Mouse (Mus musculus) midbrain, embryonic 16.5 days (tissue): ENCODE measurements at regions not wholly inside any gene's neighbourhood (a gene's known extent, or its start where the extent isn't known, plus 50 kb on each side); places are given as distances from the start of the nearest gene placed in this dataset.

Source experiments
- ATAC-seq: fragments of 200-750 bp; cut with Nextera tagmentation; 2 replicates; pipeline ENCODE4 v1.8.0; 2017; ENCODE audit warnings: moderate TSS enrichment
- H3K27ac ChIP-seq: fragments of 300-500 bp; sonication (generic); 2 replicates; pipeline ENCODE4 v1.5.1; 2014; ENCODE audit warnings: mild to moderate bottlenecking, low read length, mixed read lengths
- H3K27me3 ChIP-seq: fragments of 300-500 bp; sonication (generic); 2 replicates; pipeline ENCODE4 v1.6.1; 2014; ENCODE audit warnings: low read depth, low read length, mixed read lengths; ENCODE audit not compliant: control insufficient read depth, insufficient read depth
- H3K36me3 ChIP-seq: fragments of 300-500 bp; sonication (generic); 2 replicates; pipeline ENCODE4 v1.6.1; 2014; ENCODE audit warnings: mild to moderate bottlenecking, low read length, moderate library complexity, mixed read lengths; ENCODE audit not compliant: control insufficient read depth, insufficient read depth
- H3K4me1 ChIP-seq: fragments of 300-500 bp; sonication (generic); 2 replicates; pipeline ENCODE4 v1.6.1; 2014; ENCODE audit warnings: mild to moderate bottlenecking, low read length, mixed read lengths; ENCODE audit not compliant: control insufficient read depth, insufficient read depth
- H3K4me2 ChIP-seq: fragments of 300-500 bp; sonication (generic); 2 replicates; pipeline ENCODE4 v1.6.1; 2014; ENCODE audit warnings: mild to moderate bottlenecking, low read length, mixed read lengths
- H3K4me3 ChIP-seq: fragments of 300-500 bp; sonication (generic); 2 replicates; pipeline ENCODE4 v1.5.1; 2014; ENCODE audit warnings: low read depth, mild to moderate bottlenecking, low read length, moderate library complexity, mixed read lengths
- H3K9ac ChIP-seq: fragments of 300-500 bp; sonication (generic); 2 replicates; pipeline ENCODE4 v1.6.1; 2014; ENCODE audit warnings: low read depth, low read length, mixed read lengths
- H3K9me3 ChIP-seq: fragments of 300-500 bp; sonication (generic); replicated peaks from 2 replicates; pipeline ENCODE4 v1.6.1; 2014; ENCODE audit warnings: mild to moderate bottlenecking, low read length, mixed read lengths; ENCODE audit not compliant: control insufficient read depth, poor library complexity, severe bottlenecking
- WGBS: fragments of 180-500 bp; shearing (Covaris S2); extraction: QIAGEN DNeasy Blood & Tissue Kit; methylation state at CpG from one replicate; pipeline ENCODE4 v1.1.7; 2014; 5-methylcytosine and 5-hydroxymethylcytosine counted together

DNA sequence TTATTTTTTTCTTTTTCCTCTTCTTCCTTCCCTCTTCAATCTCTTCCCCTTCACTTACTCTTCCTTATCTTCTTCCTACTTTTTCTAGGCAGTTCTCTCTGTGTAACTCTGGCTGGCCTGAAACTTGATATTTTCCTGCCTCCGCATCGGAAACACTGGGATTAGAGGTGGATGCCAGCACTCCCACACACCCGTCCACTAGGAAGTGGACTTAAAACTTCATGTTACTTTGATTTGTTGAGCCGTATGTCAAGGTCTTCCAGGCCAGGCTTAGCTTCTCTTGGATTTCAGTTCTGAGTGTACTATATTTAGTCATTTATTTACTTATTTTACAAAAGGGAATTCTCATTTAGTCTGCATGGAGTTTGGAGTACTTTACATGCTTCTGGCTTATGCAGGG is 62.1 kb upstream of the Gm9887 start:
- H3K27ac ChIP-seq: no peak overlapping the region
- no peak overlapping the region for H3K4me3 ChIP-seq
- ATAC-seq: no peak
- no peak overlapping the region for H3K9ac ChIP-seq
- H3K27me3 ChIP-seq: no peaks in the 10 kb centered on the region
- H3K36me3 ChIP-seq: no peaks in the 10 kb centered on the region
- no peaks in the 10 kb centered on the region for H3K4me1 ChIP-seq
- no peak overlapping the region for H3K4me2 ChIP-seq
- WGBS: 84% methylated on average over 4 of the region's 4 CpGs
- H3K9me3 ChIP-seq: no peaks in the 10 kb centered on the region

- no peak overlapping the region for H3K4me2 ChIP-seq
- no peak overlapping the region for H3K4me3 ChIP-seq
- H3K27ac ChIP-seq: no peak overlapping the region
- ATAC-seq: no peak
- H3K9me3 ChIP-seq: no peaks in the 10 kb centered on the region
- no peak overlapping the region for H3K9ac ChIP-seq
- H3K4me1 ChIP-seq: no peaks in the 10 kb centered on the region
- H3K36me3 ChIP-seq: no peaks in the 10 kb centered on the region
- H3K27me3 ChIP-seq: no peaks in the 10 kb centered on the region
- 63% methylated on average over 7 of the region's 7 CpGs for WGBS
Measured at GRCm38 (mm10) chr12:69432086-69432485, 59.8 kb upstream of the Gm9887 start.

DNA sequence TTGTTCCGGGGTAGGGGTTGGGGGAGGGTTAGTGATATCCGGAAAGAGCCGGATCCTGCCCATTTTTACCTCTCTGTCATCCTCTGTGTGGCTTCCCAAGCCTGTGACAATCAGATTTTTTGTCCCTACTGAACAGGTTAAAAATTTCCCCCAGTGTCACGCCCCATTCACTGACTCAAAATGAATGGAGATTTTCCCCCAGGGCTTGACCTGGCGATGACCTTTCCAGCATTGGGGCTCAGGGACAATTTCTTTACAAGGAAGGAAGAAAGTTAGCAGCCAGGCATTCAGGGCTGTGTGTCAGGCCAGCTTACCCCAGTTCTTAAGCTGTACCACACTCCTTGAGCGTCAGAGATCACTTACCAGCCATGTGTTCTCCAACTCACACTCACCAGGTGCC is 55.9 kb upstream of the Gm9887 start:
- H3K9ac ChIP-seq: no peak overlapping the region
- no peak for ATAC-seq
- WGBS: 40% methylated on average over 6 of the region's 6 CpGs
- no peaks in the 10 kb centered on the region for H3K27me3 ChIP-seq
- peaks cover 2% of the 10 kb centered on the region; the same call in 1 of the 2 replicates for H3K9me3 ChIP-seq
- no peak overlapping the region for H3K4me2 ChIP-seq
- no peaks in the 10 kb centered on the region for H3K4me1 ChIP-seq
- no peaks in the 10 kb centered on the region for H3K36me3 ChIP-seq
- H3K4me3 ChIP-seq: no peak overlapping the region
- H3K27ac ChIP-seq: no peak overlapping the region

- H3K4me2 ChIP-seq: no peak overlapping the region
- no peak overlapping the region for H3K27ac ChIP-seq
- H3K9ac ChIP-seq: no peak overlapping the region
- no peak overlapping the region for H3K4me3 ChIP-seq
- no peaks in the 10 kb centered on the region for H3K27me3 ChIP-seq
- no peak for ATAC-seq
- 92% methylated on average over 3 of the region's 3 CpGs for WGBS
- peaks cover 3% of the 10 kb centered on the region; the same call in 1 of the 2 replicates for H3K9me3 ChIP-seq
- H3K4me1 ChIP-seq: no peaks in the 10 kb centered on the region
- no peaks in the 10 kb centered on the region for H3K36me3 ChIP-seq
Measured at GRCm38 (mm10) chr12:69425610-69426009, 53.4 kb upstream of the Gm9887 start.

DNA sequence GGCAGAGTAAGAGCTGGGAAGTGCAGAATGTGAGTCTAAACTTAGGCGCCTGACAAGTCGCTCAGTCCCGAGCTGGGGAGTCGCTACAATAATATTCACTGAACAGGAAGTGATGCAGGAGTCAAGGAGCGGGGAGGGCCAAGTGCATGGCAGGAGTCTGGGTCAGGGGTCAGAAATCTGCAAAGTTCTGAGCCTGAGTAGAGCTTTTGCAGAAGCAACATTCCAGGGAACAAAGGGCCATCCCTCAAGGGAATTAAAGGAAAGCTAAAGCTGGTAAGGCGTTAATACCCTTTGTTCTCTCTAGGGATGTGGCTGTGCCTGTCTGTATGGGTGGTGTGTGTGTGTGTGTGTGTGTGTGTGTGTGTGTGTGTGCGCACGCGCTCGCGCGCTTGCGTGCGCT is 52.7 kb upstream of the Gm9887 start:
- Histone ChIP-seq H3K4me1 (no peaks in the 10 kb centered on the region), H3K27ac (no peak overlapping the region), H3K4me3 (no peak overlapping the region), H3K9ac (no peak overlapping the region), H3K9me3 (peaks cover 3% of the 10 kb centered on the region; the same call in 1 of the 2 replicates), H3K36me3 (no peaks in the 10 kb centered on the region), H3K4me2 (no peak overlapping the region), H3K27me3 (no peaks in the 10 kb centered on the region)
- WGBS: 52% methylated on average over 14 of the region's 14 CpGs
- ATAC-seq: no peak
